Mouse (Mus musculus): ENCODE measurements around the gene Sytl2. TPM values are rescaled to one million over a fixed set of nuclear protein-coding genes. Genes with fewer than 3 reads are reported as not detected.

Gene Sytl2
- 1.2 and 1.4 TPM in 2 replicates for polyA plus RNA-seq (2012; rRNA removed)

GRCm38 (mm10) chr7:90301942-90302646, at the start of gene Sytl2:
Gene Sytl2, plus strand, starts transcription at chr7:90302252.
- Histone ChIP-seq H3K27ac (ENCODE audit: insufficient read depth, low read length) (no peak within 1 kb of the TSS), H3K27me3 (ENCODE audit: control insufficient read depth, insufficient read depth, low read length) (0 out of 2 replicates have a peak, but pooled peaks cover 4% of the 10 kb centered on the region), H3K4me1 (ENCODE audit: control insufficient read depth, insufficient read depth, insufficient read length) (peaks cover 9% of the 10 kb centered on the region; the same call in 1 of the 2 replicates), H3K36me3 (ENCODE audit: control insufficient read depth, insufficient read depth, low read length) (no peaks in the 10 kb centered on the region), H3K4me3 (ENCODE audit: extremely low read depth, insufficient read depth, insufficient read length) (peak within 1 kb of the TSS; percentile 55)
- no peak for TF ChIP-seq CTCF (IDR thresholded peaks at IDR 0.05; ENCODE audit: extremely low read depth, insufficient read depth, insufficient read length, insufficient replicate concordance)
- no peak for TF ChIP-seq POLR2A (IDR thresholded peaks at IDR 0.05; ENCODE audit: low read depth, low read length)
- WGBS = 2% methylated on average over 43 of the region's 43 CpGs
- peak in 1 of 2 experiments; percentile 62 for DNase-seq (ENCODE audit: low read depth in 1 of 2, low spot score in 2 of 2)

GRCm38 (mm10) chr7:90252946-90253345, 49.1 kb upstream of the Sytl2 start:
- WGBS = 81% methylated on average over 5 of the region's 5 CpGs
- no peaks in the 10 kb centered on the region for H3K36me3 ChIP-seq (ENCODE audit: control insufficient read depth, insufficient read depth, low read length)
- DNase-seq (ENCODE audit: low read depth in 1 of 2, low spot score in 2 of 2) = no peak
- no peak overlapping the region for H3K27ac ChIP-seq (ENCODE audit: insufficient read depth, low read length)
- TF ChIP-seq CTCF (IDR thresholded peaks at IDR 0.05; ENCODE audit: extremely low read depth, insufficient read depth, insufficient read length, insufficient replicate concordance) = no peak
- TF ChIP-seq POLR2A (IDR thresholded peaks at IDR 0.05; ENCODE audit: low read depth, low read length) = no peak
- no peaks in the 10 kb centered on the region for H3K4me1 ChIP-seq (ENCODE audit: control insufficient read depth, insufficient read depth, insufficient read length)
- H3K27me3 ChIP-seq (ENCODE audit: control insufficient read depth, insufficient read depth, low read length) = no peaks in the 10 kb centered on the region
- H3K4me3 ChIP-seq (ENCODE audit: extremely low read depth, insufficient read depth, insufficient read length) = no peak overlapping the region

GRCm38 (mm10) chr7:90258701-90259100, 43.4 kb upstream of the Sytl2 start:
- 90% methylated on average over 2 of the region's 2 CpGs for WGBS
- Histone ChIP-seq H3K36me3 (ENCODE audit: control insufficient read depth, insufficient read depth, low read length) (no peaks in the 10 kb centered on the region), H3K27me3 (ENCODE audit: control insufficient read depth, insufficient read depth, low read length) (no peaks in the 10 kb centered on the region), H3K4me3 (ENCODE audit: extremely low read depth, insufficient read depth, insufficient read length) (no peak overlapping the region), H3K27ac (ENCODE audit: insufficient read depth, low read length) (no peak overlapping the region), H3K4me1 (ENCODE audit: control insufficient read depth, insufficient read depth, insufficient read length) (no peaks in the 10 kb centered on the region)
- DNase-seq (ENCODE audit: low read depth in 1 of 2, low spot score in 2 of 2) = no peak
- TF ChIP-seq POLR2A (IDR thresholded peaks at IDR 0.05; ENCODE audit: low read depth, low read length) (no peak), CTCF (IDR thresholded peaks at IDR 0.05; ENCODE audit: extremely low read depth, insufficient read depth, insufficient read length, insufficient replicate concordance) (no peak)

GRCm38 (mm10) chr7:90259899-90260298, 42.2 kb upstream of the Sytl2 start:
- Histone ChIP-seq H3K27ac (ENCODE audit: insufficient read depth, low read length) (no peak overlapping the region), H3K27me3 (ENCODE audit: control insufficient read depth, insufficient read depth, low read length) (no peaks in the 10 kb centered on the region), H3K4me1 (ENCODE audit: control insufficient read depth, insufficient read depth, insufficient read length) (no peaks in the 10 kb centered on the region), H3K4me3 (ENCODE audit: extremely low read depth, insufficient read depth, insufficient read length) (no peak overlapping the region), H3K36me3 (ENCODE audit: control insufficient read depth, insufficient read depth, low read length) (no peaks in the 10 kb centered on the region)
- no peak for TF ChIP-seq POLR2A (IDR thresholded peaks at IDR 0.05; ENCODE audit: low read depth, low read length)
- TF ChIP-seq CTCF (IDR thresholded peaks at IDR 0.05; ENCODE audit: extremely low read depth, insufficient read depth, insufficient read length, insufficient replicate concordance) = no peak
- DNase-seq (ENCODE audit: low read depth in 1 of 2, low spot score in 2 of 2) = no peak
- WGBS = 80% methylated on average over 2 of the region's 2 CpGs

- WGBS = 65% methylated on average over 7 of the region's 7 CpGs
- H3K4me1 ChIP-seq (ENCODE audit: control insufficient read depth, insufficient read depth, insufficient read length) = no peaks in the 10 kb centered on the region
- H3K27me3 ChIP-seq (ENCODE audit: control insufficient read depth, insufficient read depth, low read length) = no peaks in the 10 kb centered on the region
- no peak overlapping the region for H3K4me3 ChIP-seq (ENCODE audit: extremely low read depth, insufficient read depth, insufficient read length)
- no peak for TF ChIP-seq POLR2A (IDR thresholded peaks at IDR 0.05; ENCODE audit: low read depth, low read length)
- no peak for TF ChIP-seq CTCF (IDR thresholded peaks at IDR 0.05; ENCODE audit: extremely low read depth, insufficient read depth, insufficient read length, insufficient replicate concordance)
- no peak overlapping the region for H3K27ac ChIP-seq (ENCODE audit: insufficient read depth, low read length)
- no peak for DNase-seq (ENCODE audit: low read depth in 1 of 2, low spot score in 2 of 2)
- H3K36me3 ChIP-seq (ENCODE audit: control insufficient read depth, insufficient read depth, low read length) = no peaks in the 10 kb centered on the region
These were observed 40.0 kb upstream of the Sytl2 start for GRCm38 (mm10) chr7:90261902-90262599.

- TF ChIP-seq POLR2A (IDR thresholded peaks at IDR 0.05; ENCODE audit: low read depth, low read length) (no peak), CTCF (IDR thresholded peaks at IDR 0.05; ENCODE audit: extremely low read depth, insufficient read depth, insufficient read length, insufficient replicate concordance) (peak; percentile 99)
- Histone ChIP-seq H3K27ac (ENCODE audit: insufficient read depth, low read length) (no peak within 1 kb of the TSS), H3K36me3 (ENCODE audit: control insufficient read depth, insufficient read depth, low read length) (no peaks in the 10 kb centered on the region), H3K4me3 (ENCODE audit: extremely low read depth, insufficient read depth, insufficient read length) (no peak within 1 kb of the TSS), H3K4me1 (ENCODE audit: control insufficient read depth, insufficient read depth, insufficient read length) (no peaks in the 10 kb centered on the region), H3K27me3 (ENCODE audit: control insufficient read depth, insufficient read depth, low read length) (no peaks in the 10 kb centered on the region)
- DNase-seq (ENCODE audit: low read depth in 1 of 2, low spot score in 2 of 2) = peak; percentile 5 to 63
- WGBS = 12% methylated on average over 28 of the region's 28 CpGs
These were observed 36.6 kb upstream of the Sytl2 start, which contains the start of gene Ccdc83 for GRCm38 (mm10) chr7:90265289-90265970. Gene Ccdc83, minus strand, starts transcription at chr7:90265777.
